Mouse (Mus musculus): ENCODE measurements around the gene Tob1.

GRCm38 (mm10) chr11:94255733-94256132 is 44.5 kb downstream of the Tob1 start:
- TF ChIP-seq CTCF (IDR thresholded peaks at IDR 0.05; ENCODE audit: extremely low read depth, insufficient read depth, low read length) (no peak), POLR2A (IDR thresholded peaks at IDR 0.05; ENCODE audit: extremely low read depth, insufficient read depth, low read length) (no peak)

All from cortical plate, adult 2 months (tissue).